Mouse (Mus musculus): ENCODE data around the gene Cnst. TPM values are rescaled to one million over a fixed set of nuclear protein-coding genes. Genes with fewer than 3 reads are reported as not detected.

Gene Cnst
- 6.9 and 11.7 TPM in 2 replicates for total RNA-seq (2015; ENCODE audit: low replicate concordance)
- total RNA-seq (2017; ENCODE audit: low replicate concordance): 18.7 and 20.4 TPM in 2 replicates

DNA sequence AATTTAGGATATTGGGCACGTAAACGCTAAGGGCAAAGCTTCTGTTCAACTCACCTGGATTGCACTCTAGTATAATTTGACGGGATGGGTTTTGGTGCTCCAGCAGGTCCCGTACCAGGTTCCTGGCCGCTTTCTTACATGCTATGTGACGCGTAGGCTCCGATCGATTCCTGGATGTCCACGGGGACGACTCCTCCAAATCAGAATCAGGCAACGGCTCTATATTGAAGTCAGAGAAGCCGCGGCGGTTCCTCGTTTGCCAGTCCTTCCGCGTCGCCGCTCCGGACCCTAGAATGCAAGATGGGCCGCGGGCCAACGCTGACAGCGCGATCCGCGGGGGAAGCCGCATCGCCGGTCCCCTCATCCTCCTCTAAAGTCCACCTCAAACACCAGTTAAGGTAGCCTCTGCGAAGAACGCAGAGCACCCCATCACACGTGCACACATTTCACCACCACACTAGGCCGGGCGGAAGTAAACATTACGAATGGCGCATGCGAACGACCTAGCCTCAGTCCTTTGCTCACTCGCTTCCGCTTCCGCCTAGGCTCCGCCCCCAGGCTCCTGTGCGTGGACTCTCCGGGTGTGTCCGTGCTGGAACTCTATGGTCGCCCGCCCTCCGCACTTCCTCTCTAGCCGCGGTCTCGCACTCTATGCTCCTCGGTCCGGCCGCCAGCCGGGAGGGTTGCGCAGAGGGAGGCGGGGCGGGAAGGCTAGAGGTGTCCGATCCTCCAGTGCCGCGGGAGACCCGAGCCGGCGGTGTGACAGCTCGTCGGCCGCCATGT is at the start of gene Cnst, which contains the start of gene Tfb2m:
Gene Cnst (plus strand): TSS at position 603 of the 783 bp plus-strand sequence.
Gene Tfb2m (minus strand): TSS at position 500 of the 783 bp plus-strand sequence.
- peak; percentile 96 for ATAC-seq (replicated peaks; ENCODE audit: low FRiP score, poor library complexity, severe bottlenecking)

DNA sequence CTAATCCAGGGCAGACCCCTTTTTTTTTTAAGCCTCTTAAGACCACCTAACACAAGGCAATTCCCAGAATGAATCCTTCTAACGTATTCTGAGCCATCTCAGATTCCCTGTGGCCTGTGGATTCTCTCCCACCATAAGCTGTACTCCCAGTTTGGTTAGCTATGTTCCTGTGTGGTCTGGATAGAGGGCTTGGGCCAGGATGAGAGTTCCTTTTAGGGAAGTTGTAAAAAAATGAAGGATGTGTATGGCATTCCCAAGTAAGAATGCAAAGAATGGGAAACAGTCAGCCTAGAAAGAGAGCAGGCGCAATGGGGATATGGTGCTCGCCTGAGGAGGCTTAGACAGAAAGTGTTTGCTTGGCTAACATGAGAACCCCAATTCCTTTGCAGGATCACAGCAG is 46.9 kb upstream of the Cnst start:
- ATAC-seq (replicated peaks; ENCODE audit: low FRiP score, poor library complexity, severe bottlenecking): no peak

DNA sequence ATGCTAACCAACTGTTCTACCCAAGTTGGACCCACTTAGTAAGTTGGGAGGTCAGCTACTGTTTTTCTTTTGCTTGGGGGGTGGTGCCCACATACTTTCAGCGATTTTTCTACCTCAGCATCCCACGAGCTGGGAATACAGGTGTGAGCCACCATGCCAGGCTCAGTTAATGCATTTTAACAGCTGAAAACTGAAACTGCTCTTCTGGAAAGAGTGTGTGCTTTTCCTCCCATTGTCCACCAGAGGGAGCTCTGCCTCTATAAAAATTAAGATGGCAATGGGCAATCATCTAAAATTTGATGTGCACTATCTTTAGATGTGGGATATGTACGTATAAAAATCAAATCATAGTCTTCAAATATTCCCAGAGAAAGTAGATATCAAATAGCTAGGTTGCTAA is 43.6 kb upstream of the Cnst start:
- ATAC-seq (replicated peaks; ENCODE audit: low FRiP score, poor library complexity, severe bottlenecking): peak; percentile 64; the same call in 1 of the 2 replicates

DNA sequence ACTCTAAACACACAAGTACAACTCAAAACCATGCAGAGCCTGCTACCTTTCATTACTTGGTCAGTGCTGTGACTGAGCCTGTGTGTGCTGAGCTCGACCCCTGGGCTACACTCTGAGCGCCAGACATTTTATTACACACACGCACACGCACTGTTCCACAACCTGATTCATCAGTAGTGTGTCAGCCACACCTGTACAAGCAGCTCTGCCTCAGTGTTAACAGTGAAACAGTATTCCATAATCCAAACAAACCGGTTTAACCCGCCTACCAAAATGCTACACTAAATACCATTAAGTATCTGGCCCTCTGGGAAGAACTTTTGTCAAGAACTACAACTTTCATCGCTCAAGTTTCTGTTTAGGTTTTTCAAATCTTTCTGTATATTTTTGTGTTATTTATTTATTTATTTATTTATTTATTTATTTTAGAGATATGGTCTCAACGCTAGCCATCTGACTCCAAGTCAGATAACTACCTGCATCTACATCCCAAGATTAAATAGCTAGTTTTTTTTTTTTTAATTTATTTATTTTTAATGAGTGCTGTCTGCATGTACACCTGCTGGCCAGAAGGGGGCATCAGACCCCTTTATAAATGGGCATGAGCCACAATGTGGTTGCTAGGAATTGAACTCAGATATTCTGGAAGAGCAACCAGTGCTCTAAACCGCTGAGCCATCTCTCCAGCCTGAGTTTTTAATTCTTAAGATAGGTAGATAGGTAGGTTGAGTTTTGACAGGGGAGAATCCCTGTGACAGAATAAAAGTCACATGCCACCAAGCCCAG is 39.4 kb upstream of the Cnst start:
- ATAC-seq (replicated peaks; ENCODE audit: low FRiP score, poor library complexity, severe bottlenecking): no peak

DNA sequence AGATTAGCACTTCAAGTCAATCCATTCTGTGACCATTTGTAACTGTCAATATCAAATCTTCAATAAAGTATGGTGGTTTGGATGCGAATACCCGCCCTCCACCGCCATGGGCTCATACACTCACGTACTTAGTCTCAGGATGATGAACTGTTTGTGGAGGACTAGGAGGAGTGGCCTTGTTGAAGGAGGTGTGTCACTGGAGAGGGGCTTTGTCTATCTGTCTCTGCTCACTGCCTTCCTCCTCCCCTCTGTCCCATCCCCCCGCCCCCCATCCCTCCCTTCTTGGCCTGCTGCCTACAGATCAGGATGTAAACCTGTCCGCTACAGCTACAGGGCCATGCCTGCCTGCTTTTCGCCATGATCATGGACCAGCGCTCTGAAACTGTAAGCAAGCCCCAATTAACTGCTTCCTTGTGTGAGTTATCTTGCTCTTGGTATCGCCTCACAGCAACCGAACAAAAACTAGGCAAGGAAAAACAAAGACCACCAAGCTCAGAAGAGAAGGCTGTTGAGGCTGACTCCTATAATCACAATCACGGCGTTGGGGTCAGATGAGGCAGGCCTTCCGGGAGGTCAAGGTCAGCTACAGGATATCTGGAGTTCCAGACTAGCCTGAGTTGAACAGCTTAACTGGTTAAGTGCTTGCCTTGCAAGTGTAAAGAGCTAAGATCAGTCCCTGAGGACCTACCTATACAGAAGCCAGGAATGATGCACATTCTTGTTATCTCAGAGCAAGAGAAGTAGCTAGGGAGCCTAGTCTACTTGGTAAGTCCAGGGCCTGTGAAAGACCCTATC is 35.4 kb upstream of the Cnst start:
- ATAC-seq (replicated peaks; ENCODE audit: low FRiP score, poor library complexity, severe bottlenecking): no peak

DNA sequence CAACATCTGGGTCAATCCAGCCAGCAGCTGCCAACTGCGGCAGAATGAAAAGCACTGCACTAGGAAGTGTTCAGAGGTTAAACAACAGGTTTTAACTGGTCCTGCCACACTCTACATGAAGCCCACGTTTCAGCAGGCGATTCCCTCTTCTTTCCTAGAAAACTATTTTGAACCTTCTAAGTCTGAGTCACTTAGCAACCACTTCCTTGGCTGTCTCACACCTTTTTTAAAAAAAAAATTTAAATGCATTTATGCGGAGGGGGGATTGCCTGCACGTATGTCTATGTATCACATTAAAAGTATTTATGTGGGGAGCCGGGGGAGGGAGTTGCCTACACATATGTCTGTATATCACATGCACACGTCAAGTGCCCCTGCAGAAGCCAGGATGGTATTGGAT is 34.3 kb upstream of the Cnst start:
- no peak for ATAC-seq (replicated peaks; ENCODE audit: low FRiP score, poor library complexity, severe bottlenecking)

DNA sequence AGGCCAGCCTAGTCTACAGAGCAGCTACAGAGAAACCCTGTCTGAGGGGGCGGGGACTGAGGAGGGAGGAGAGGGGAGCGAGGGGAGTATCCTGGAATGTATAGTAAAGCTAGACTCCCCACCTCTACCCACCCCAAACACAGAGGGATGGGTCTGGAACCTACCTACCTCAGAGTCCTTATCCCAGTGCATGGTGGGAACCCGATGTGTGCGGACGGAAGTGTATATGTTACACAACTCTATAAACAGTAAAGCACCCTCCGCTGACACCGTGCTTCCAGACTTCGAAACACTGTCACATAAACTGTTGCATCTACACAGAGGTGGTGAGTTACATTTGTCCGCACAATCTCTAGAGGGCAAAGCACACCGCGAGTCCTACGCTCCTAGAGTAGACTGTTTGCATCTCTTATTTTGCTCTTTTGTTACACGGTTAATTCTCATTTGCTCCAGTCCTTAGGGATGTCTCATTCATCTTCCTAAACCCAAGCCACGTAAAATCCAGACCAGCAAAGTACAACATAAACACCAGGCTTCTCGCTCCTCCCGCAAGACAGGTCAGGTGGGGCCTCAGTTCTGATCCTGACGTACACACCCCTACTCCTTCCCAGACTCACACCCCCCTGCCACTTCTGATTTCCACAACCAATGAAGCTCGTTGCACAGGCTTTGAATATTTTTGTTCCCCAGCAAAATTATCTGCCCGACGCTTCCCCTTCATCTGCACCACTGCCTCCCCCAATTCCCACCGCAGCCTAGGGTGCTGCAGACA is 29.0 kb upstream of the Cnst start:
- peak; percentile 56 for ATAC-seq (replicated peaks; ENCODE audit: low FRiP score, poor library complexity, severe bottlenecking)

DNA sequence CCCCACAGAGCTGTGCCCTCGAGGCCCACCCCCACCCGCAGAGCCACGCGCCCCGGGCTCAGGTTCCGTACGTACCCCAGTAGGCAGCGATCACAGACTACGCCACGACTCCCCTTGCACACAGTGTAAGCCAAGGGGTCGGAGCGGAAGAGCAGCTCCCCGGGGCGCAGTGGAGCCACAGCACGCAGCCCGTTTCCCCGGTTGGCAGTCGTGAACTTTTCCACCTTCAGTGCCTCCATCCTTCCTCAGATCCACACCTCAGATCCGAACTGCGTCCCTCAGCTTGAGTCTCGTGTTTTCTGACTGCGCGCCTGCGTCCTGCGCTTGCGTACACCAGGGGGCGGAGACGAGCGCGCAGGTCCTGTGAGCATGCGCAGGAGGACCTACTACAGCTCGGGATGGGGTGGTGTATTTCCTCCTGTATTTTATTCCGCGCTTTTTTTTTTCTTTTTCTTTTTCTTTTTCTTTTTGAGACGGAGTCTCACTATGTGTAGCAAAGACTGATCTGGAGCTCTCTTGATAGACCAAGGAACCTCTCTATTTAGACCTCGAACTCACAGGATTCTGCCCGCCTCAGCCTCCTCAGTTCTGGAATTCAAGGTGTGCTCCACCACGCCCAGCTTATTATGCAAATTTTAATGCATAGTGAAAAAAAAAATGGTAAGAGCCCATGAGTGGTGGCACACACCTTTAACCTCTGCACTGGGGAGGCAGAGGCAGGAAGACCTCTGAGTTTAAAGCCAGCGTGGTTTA is 28.3 kb upstream of the Cnst start, which contains the start of gene Smyd3:
Gene Smyd3 (minus strand): TSS at position 329 of the 753 bp plus-strand sequence.
- ATAC-seq (replicated peaks; ENCODE audit: low FRiP score, poor library complexity, severe bottlenecking): peak; percentile 98

DNA sequence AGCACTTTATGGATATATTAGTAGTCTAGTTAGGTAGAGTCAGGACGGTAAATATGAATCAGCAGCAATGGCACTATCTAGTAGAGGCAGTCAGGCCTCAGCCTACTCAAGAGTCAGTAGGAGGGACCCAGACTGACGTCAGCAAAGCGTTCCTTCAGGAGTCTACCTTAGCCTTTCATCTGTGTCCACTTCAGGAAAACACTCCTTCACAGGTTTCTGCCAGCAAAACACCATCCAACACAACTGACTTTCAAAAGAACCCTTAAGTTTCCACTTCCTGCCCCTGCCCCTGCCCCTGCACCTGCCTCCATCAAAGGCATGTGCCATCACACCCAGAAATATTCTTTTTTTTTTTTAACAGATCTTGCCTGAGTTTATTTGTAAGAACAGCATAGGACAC is 26.3 kb upstream of the Cnst start:
- ATAC-seq (replicated peaks; ENCODE audit: low FRiP score, poor library complexity, severe bottlenecking): no peak

DNA sequence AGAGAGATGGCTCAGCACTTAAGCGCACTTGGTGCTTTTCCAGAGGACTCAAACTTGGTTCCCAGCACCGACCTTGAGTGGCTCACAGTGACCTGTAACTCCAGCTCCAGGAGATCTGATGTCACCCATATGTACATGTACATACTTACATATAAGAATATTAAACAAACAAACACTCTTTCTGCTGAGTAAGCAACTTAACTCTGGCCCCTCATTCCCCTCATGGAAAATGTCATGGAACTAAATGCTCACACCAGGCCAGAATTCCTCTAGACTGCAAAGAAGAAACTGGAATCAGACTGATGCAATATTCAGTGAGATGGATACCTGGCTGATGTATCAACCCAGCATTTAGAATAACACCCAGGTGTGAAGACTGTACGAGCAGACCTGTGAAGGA is 7.1 kb upstream of the Cnst start:
- no peak for ATAC-seq (replicated peaks; ENCODE audit: low FRiP score, poor library complexity, severe bottlenecking)

DNA sequence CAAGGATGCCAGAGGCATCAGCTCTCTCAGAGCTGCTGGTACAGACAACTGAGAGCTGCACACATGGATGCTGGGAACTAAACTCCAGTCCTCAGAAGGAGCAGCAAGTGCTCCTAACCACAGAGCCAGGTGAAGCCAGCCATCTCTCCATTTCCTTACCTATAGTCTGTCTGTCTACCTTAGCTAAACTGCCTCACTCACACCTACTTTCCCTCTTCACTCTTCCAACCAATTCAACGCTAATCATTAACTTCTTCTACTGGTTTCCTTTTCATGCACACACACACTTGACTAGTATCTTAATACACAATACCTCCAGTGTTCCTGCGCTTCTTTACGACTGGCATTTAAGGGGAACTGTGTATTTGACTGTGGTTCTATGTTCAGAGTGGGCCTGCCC is 6.3 kb upstream of the Cnst start:
- no peak for ATAC-seq (replicated peaks; ENCODE audit: low FRiP score, poor library complexity, severe bottlenecking)

DNA sequence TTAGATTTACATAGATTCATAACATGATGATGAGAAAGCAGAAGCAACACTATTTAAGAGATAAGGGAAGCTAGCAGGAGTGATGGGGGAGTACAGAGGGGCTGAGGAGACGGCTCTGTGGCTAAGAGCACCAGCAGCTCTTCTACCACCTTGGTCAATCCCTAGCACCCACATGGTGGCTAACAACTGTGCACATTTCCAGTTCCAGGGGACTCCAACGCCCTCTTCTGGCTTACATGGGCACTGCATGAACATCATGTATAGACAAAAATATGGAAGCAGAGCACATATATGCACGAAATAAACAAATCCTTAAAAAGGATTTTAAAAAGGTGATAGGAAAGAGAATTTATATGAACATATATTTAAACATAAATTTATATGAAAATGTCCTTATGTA is 4.7 kb upstream of the Cnst start:
- no peak for ATAC-seq (replicated peaks; ENCODE audit: low FRiP score, poor library complexity, severe bottlenecking)

DNA sequence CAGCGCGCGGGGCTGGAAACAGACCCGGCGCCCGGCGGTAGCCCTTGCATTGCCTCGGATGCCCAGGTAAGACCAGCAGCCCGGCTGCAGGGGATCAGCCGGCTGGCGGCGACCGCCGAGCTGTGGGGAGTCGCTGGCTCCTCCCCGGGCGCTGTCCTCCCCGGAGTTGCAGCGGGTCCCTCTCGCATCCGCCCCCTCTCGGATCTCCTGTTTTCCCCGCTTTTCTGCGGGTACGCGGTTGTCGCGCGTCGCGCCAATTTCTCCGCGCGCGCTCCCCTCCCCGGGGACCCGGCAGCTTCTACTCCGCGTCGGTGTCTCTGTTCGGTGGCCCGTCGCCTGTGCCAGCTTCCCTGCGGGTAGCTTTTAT is 364 bp downstream of the Cnst start:
- ATAC-seq (replicated peaks; ENCODE audit: low FRiP score, poor library complexity, severe bottlenecking): peak; percentile 42

DNA sequence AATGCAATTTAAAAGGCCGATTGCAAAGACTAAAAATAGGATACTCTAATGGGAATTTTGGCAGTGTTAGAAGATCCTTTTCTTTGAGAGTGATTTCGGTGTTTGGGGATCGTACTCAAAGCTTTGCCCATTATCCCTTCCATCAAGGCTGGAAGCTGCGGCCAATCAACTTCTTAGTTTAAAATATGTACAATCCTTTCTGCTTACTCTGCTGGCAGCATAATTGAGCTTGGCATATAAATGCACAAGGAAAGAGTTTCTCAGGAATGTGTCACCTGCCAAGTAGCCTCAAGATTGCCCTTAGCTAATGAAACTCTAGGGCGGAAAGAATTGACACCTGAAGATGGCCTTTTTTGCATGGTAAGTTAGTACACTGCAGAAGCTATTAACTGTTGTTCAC is 1.0 kb downstream of the Cnst start:
- no peak for ATAC-seq (replicated peaks; ENCODE audit: low FRiP score, poor library complexity, severe bottlenecking)

DNA sequence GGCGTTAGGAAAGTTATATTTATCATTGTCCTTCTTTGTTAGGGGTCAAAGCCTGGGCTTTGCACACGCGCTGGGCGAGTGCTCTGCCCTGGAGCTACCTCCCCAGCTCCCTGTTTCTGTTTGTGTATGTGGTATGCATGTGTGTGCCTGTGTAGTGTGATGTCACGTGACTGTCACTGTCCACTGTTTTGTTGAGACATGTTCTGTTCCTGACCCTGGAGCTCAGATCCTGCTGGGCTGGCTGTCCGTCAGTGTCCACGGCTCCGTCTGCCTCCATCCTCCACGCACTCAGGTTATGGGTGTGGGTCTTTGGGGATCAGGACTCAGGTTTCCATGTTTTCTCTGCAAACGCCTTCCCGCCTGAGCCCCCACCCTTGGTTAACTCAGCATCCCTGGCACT is 2.0 kb downstream of the Cnst start:
- ATAC-seq (replicated peaks; ENCODE audit: low FRiP score, poor library complexity, severe bottlenecking): no peak

DNA sequence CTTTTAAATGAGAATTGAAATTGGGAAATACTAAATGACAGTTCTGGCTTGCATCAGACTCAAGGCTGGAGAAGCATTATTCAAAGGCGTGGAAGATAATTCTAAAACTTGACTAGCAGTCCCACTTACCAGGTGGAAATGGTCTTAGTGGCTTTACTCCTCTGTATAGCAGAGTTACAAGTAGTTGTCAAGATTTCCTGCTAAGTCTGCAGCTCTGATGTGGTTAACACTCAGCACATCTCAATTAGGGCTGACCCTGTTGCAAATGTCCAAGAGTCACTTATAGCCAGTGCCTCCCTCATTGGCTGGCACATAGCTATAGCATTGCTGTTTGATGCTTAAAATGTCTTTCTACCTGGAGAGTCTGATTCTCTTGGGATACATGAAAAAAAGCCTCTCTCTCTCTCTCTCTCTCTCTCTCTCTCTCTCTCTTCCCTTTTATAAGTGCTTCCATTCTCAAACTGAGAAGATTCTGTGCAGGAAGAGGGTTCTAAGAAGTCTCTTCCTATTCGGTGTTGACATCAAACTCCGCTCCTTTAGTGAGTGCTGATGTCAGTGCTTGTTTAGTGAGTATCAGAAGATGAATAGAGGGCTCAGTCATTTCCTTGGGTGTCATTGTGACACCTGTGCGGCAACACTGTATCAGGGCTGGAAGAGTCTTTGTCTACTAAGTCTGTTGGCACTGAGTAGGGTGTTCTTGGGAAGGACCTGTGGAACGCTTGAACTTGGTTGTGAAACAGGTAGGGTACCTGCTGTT is 3.0 kb downstream of the Cnst start:
- ATAC-seq (replicated peaks; ENCODE audit: low FRiP score, poor library complexity, severe bottlenecking): no peak

DNA sequence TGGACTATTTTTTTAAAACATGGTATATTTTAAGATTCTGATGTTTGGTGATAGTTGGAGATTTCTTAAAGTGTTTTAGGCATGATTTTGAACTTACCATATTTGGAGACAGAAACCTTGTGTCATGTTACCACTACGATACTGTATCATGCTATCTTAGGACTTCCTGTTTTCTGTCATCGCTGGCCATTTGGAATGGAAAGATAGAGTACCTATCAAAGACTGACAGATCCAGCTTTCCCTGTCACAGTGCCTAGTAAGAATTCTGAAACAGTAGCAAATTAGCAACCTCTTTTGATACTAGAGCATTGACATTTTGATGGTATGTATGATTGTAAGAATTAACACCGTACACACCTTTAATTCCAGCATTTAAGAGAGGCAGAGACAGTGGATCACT is 5.2 kb downstream of the Cnst start:
- ATAC-seq (replicated peaks; ENCODE audit: low FRiP score, poor library complexity, severe bottlenecking): peak; percentile 69

DNA sequence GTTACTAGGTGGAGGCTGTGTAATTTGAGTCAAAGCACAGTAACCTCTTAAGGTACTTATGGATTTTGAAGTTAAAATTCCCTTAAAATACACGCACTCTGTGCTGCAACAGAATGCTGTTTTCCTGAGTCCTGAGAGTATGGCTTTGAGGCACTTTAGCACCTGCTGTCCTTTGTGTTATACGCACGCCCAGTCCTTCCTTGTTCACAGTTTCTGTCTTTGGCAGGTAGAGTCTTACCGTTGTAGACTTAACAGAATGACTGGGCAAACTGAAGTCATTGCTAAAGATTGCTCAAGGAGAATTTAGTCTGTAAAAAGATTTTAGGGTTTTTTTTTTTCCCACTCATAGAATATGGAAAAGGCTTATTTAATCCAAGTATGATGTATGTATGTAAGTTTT is 5.8 kb downstream of the Cnst start:
- no peak; the same call in 1 of the 2 replicates for ATAC-seq (replicated peaks; ENCODE audit: low FRiP score, poor library complexity, severe bottlenecking)

Measured in erythroblast, adult 5-6 weeks (primary cell).